Mouse (Mus musculus): ENCODE results near the gene Cdk5rap1. TPM values are rescaled to one million over a fixed set of nuclear protein-coding genes. Genes with fewer than 3 reads are reported as not detected.

Gene Cdk5rap1
- polyA plus RNA-seq (2016; fragmentation: Nextera tagmentation; extraction: Ambion mirVana) = 19.2 and 19.4 TPM in 2 replicates

- Histone ChIP-seq H3K9ac (replicated peaks) (peak within 1 kb of the TSS; percentile 93), H3K27me3 (no peaks in the 10 kb centered on the region), H3K4me3 (replicated peaks) (peak within 1 kb of the TSS; percentile 70), H3K27ac (peak within 1 kb of the TSS; percentile 94), H3K9me3 (no peaks in the 10 kb centered on the region), H3K36me3 (peaks cover 23% of the 10 kb centered on the region), H3K4me2 (peak within 1 kb of the TSS; percentile 62), H3K4me1 (replicated peaks) (no peaks in the 10 kb centered on the region)
- ATAC-seq (ENCODE audit: insufficient number of reproducible peaks, insufficient read depth, low FRiP score, low TSS enrichment, low read depth) = no peak; the same call in 1 of the 2 replicates
- WGBS = 15% methylated on average over 9 of the region's 9 CpGs
These were observed at the start of gene Cdk5rap1 for GRCm38 (mm10) chr2:154372842-154373500. TSS of gene Cdk5rap1 (minus strand) at chr2:154373010.

GRCm38 (mm10) chr2:154422181-154422580, 49.4 kb upstream of the Cdk5rap1 start:
- no peak overlapping the region for H3K4me3 ChIP-seq (replicated peaks)
- H3K27ac ChIP-seq = no peak overlapping the region
- H3K27me3 ChIP-seq = peaks cover 5% of the 10 kb centered on the region
- H3K4me1 ChIP-seq (replicated peaks) = peaks cover 21% of the 10 kb centered on the region
- H3K9ac ChIP-seq (replicated peaks) = no peak overlapping the region
- ATAC-seq (ENCODE audit: insufficient number of reproducible peaks, insufficient read depth, low FRiP score, low TSS enrichment, low read depth) = no peak
- no peaks in the 10 kb centered on the region for H3K36me3 ChIP-seq
- WGBS = 71% methylated on average over 5 of the region's 5 CpGs
- H3K4me2 ChIP-seq = no peak overlapping the region
- H3K9me3 ChIP-seq = peaks cover 4% of the 10 kb centered on the region; the same call in 1 of the 2 replicates

- no peaks in the 10 kb centered on the region for H3K27me3 ChIP-seq
- H3K4me3 ChIP-seq (replicated peaks) = no peak overlapping the region
- peaks cover 4% of the 10 kb centered on the region; the same call in 1 of the 2 replicates for H3K9me3 ChIP-seq
- no peak overlapping the region for H3K27ac ChIP-seq
- H3K4me2 ChIP-seq = no peak overlapping the region
- H3K4me1 ChIP-seq (replicated peaks) = peaks cover 13% of the 10 kb centered on the region
- WGBS = 38% methylated on average over 7 of the region's 7 CpGs
- ATAC-seq (ENCODE audit: insufficient number of reproducible peaks, insufficient read depth, low FRiP score, low TSS enrichment, low read depth) = no peak; the same call in 1 of the 2 replicates
- H3K36me3 ChIP-seq = no peaks in the 10 kb centered on the region
- H3K9ac ChIP-seq (replicated peaks) = no peak overlapping the region
These were observed 48.3 kb upstream of the Cdk5rap1 start for GRCm38 (mm10) chr2:154420942-154421731.

GRCm38 (mm10) chr2:154419631-154420515, 47.1 kb upstream of the Cdk5rap1 start:
- H3K9ac ChIP-seq (replicated peaks) = no peak overlapping the region
- no peak overlapping the region for H3K4me3 ChIP-seq (replicated peaks)
- H3K4me2 ChIP-seq = no peak overlapping the region
- no peaks in the 10 kb centered on the region for H3K9me3 ChIP-seq
- no peak for ATAC-seq (ENCODE audit: insufficient number of reproducible peaks, insufficient read depth, low FRiP score, low TSS enrichment, low read depth)
- 85% methylated on average over 9 of the region's 9 CpGs for WGBS
- no peaks in the 10 kb centered on the region for H3K27me3 ChIP-seq
- no peak overlapping the region for H3K27ac ChIP-seq
- H3K4me1 ChIP-seq (replicated peaks) = peaks cover 10% of the 10 kb centered on the region
- no peaks in the 10 kb centered on the region for H3K36me3 ChIP-seq

- no peak for ATAC-seq (ENCODE audit: insufficient number of reproducible peaks, insufficient read depth, low FRiP score, low TSS enrichment, low read depth)
- no peaks in the 10 kb centered on the region for H3K27me3 ChIP-seq
- no peaks in the 10 kb centered on the region for H3K36me3 ChIP-seq
- WGBS = 90% methylated on average over 7 of the region's 7 CpGs
- peaks cover 10% of the 10 kb centered on the region for H3K4me1 ChIP-seq (replicated peaks)
- no peak overlapping the region for H3K4me2 ChIP-seq
- H3K27ac ChIP-seq = no peak overlapping the region
- no peaks in the 10 kb centered on the region for H3K9me3 ChIP-seq
- H3K9ac ChIP-seq (replicated peaks) = no peak overlapping the region
- H3K4me3 ChIP-seq (replicated peaks) = no peak overlapping the region
These were observed 45.2 kb upstream of the Cdk5rap1 start for GRCm38 (mm10) chr2:154418001-154418400.

GRCm38 (mm10) chr2:154417107-154417506, 44.3 kb upstream of the Cdk5rap1 start:
- H3K4me2 ChIP-seq = no peak overlapping the region
- no peaks in the 10 kb centered on the region for H3K9me3 ChIP-seq
- peak; percentile 29; the same call in 1 of the 2 replicates for ATAC-seq (ENCODE audit: insufficient number of reproducible peaks, insufficient read depth, low FRiP score, low TSS enrichment, low read depth)
- no peak overlapping the region for H3K27ac ChIP-seq
- H3K9ac ChIP-seq (replicated peaks) = no peak overlapping the region
- 14% methylated on average over 3 of the region's 3 CpGs for WGBS
- no peaks in the 10 kb centered on the region for H3K36me3 ChIP-seq
- peaks cover 10% of the 10 kb centered on the region for H3K4me1 ChIP-seq (replicated peaks)
- H3K4me3 ChIP-seq (replicated peaks) = no peak overlapping the region
- no peaks in the 10 kb centered on the region for H3K27me3 ChIP-seq

GRCm38 (mm10) chr2:154412018-154412666, 39.3 kb upstream of the Cdk5rap1 start:
- WGBS = 67% methylated on average over 7 of the region's 7 CpGs
- H3K36me3 ChIP-seq = no peaks in the 10 kb centered on the region
- no peaks in the 10 kb centered on the region for H3K9me3 ChIP-seq
- no peak overlapping the region for H3K9ac ChIP-seq (replicated peaks)
- no peak overlapping the region for H3K4me3 ChIP-seq (replicated peaks)
- H3K27ac ChIP-seq = no peak overlapping the region
- H3K4me1 ChIP-seq (replicated peaks) = 0 out of 2 replicates have a peak, but pooled peaks cover 2% of the 10 kb centered on the region
- peaks cover 25% of the 10 kb centered on the region for H3K27me3 ChIP-seq
- H3K4me2 ChIP-seq = no peak overlapping the region
- no peak for ATAC-seq (ENCODE audit: insufficient number of reproducible peaks, insufficient read depth, low FRiP score, low TSS enrichment, low read depth)

GRCm38 (mm10) chr2:154410355-154410754, 37.5 kb upstream of the Cdk5rap1 start:
- Histone ChIP-seq H3K4me1 (replicated peaks) (peaks cover 12% of the 10 kb centered on the region), H3K27ac (no peak overlapping the region), H3K27me3 (peaks cover 31% of the 10 kb centered on the region), H3K36me3 (no peaks in the 10 kb centered on the region), H3K4me2 (no peak overlapping the region), H3K9ac (replicated peaks) (no peak overlapping the region), H3K9me3 (no peaks in the 10 kb centered on the region), H3K4me3 (replicated peaks) (no peak overlapping the region)
- 64% methylated on average over 2 of the region's 2 CpGs for WGBS
- no peak for ATAC-seq (ENCODE audit: insufficient number of reproducible peaks, insufficient read depth, low FRiP score, low TSS enrichment, low read depth)

GRCm38 (mm10) chr2:154407643-154408445, 35.0 kb upstream of the Cdk5rap1 start, which contains the start of gene Snta1:
TSS of gene Snta1 (minus strand) at chr2:154408099.
- peak; percentile 80 for ATAC-seq (ENCODE audit: insufficient number of reproducible peaks, insufficient read depth, low FRiP score, low TSS enrichment, low read depth)
- H3K27ac ChIP-seq = 0 out of 2 replicates have a peak within 1 kb of the TSS, but pooled peaks have one; percentile 36
- WGBS = 2% methylated on average over 84 of the region's 84 CpGs
- peak within 1 kb of the TSS; percentile 74 for H3K4me3 ChIP-seq (replicated peaks)
- H3K27me3 ChIP-seq = peaks cover 31% of the 10 kb centered on the region
- H3K4me2 ChIP-seq = peak within 1 kb of the TSS; percentile 88
- no peaks in the 10 kb centered on the region for H3K36me3 ChIP-seq
- peaks cover 22% of the 10 kb centered on the region for H3K4me1 ChIP-seq (replicated peaks)
- no peaks in the 10 kb centered on the region for H3K9me3 ChIP-seq
- H3K9ac ChIP-seq (replicated peaks) = peak within 1 kb of the TSS; percentile 76

Measured in limb, embryonic 12.5 days (tissue).